Mouse (Mus musculus) CH12.LX (cell line): ENCODE measurements around the gene Tnfaip2. TPM values are rescaled to one million over a fixed set of nuclear protein-coding genes. Genes with fewer than 3 reads are reported as not detected.

ENCODE experiments used
- DNase-seq: peaks from one replicate; pipeline ENCODE4 v3.0.0-alpha.2; 2013; ENCODE audit errors: extremely low read depth
- H3K27ac ChIP-seq: 2 replicates; pipeline ENCODE4 v1.5.1; 2012; ENCODE audit warnings: low read depth, mild to moderate bottlenecking, control low read depth, moderate library complexity; ENCODE audit not compliant: insufficient read depth
- H3K27me3 ChIP-seq: replicated peaks from 2 replicates; pipeline ENCODE3; 2012; ENCODE audit warnings: inconsistent platforms
- H3K36me3 ChIP-seq, 2 experiments: replicated peaks in 1 of 2; 2 replicates each; pipeline versions ENCODE3 to v1.6.1; 2012; ENCODE audit warnings: inconsistent platforms in 1 of 2, low read length in 1 of 2, mild to moderate bottlenecking in 1 of 2, mixed read lengths in 1 of 2, moderate library complexity in 1 of 2; ENCODE audit not compliant: control insufficient read depth in 1 of 2, insufficient read depth in 1 of 2
- H3K4me1 ChIP-seq, 2 experiments: 2 replicates each; pipeline ENCODE4 v1.6.1; 2012; ENCODE audit warnings: inconsistent platforms in 1 of 2, moderate library complexity in 1 of 2; ENCODE audit not compliant: insufficient read depth in 2 of 2, control insufficient read depth in 1 of 2
- H3K4me2 ChIP-seq: 2 replicates; pipeline ENCODE4 v1.6.1; 2012; ENCODE audit warnings: low read depth, mild to moderate bottlenecking, control low read depth; ENCODE audit not compliant: poor library complexity, insufficient read depth, severe bottlenecking
- H3K4me3 ChIP-seq, 3 experiments: fragments of 150-350 bp in 1 of 3; sonication (generic) in 1 of 3; replicated peaks in 1 of 3; 2 replicates each; pipeline versions ENCODE3 to v1.5.1; 2011 to 2012; ENCODE audit warnings: low read depth in 2 of 3, low read length in 2 of 3, mild to moderate bottlenecking in 2 of 3, moderate library complexity in 2 of 3, control low read depth in 1 of 3, improper control_type of control experiment in 1 of 3, inconsistent platforms in 1 of 3, mixed read lengths in 1 of 3; ENCODE audit not compliant: poor library complexity in 1 of 3
- H3K79me2 ChIP-seq: replicated peaks from 2 replicates; pipeline ENCODE4 v1.6.1; 2012; ENCODE audit warnings: mild to moderate bottlenecking, moderate library complexity; ENCODE audit not compliant: control insufficient read depth, poor library complexity, insufficient read depth, severe bottlenecking; ENCODE audit errors: extremely low read depth
- H3K9ac ChIP-seq: 2 replicates; pipeline ENCODE4 v1.6.1; 2012; ENCODE audit warnings: low read depth, mild to moderate bottlenecking, control low read depth, moderate library complexity; ENCODE audit not compliant: insufficient read depth
- H3K9me3 ChIP-seq: replicated peaks from 2 replicates; pipeline ENCODE3; 2012; ENCODE audit warnings: low read length, inconsistent platforms, mixed read lengths
- BHLHE40 ChIP-seq: IDR thresholded peaks from 2 replicates; pipeline ENCODE4 v1.6.1; 2011; ENCODE audit warnings: mild to moderate bottlenecking, low read depth, low read length, improper control_type of control experiment
- CHD1 ChIP-seq: IDR thresholded peaks from 2 replicates; pipeline ENCODE4 v1.6.1; 2012; ENCODE audit warnings: low read depth, low read length, improper control_type of control experiment, inconsistent platforms
- CHD2 ChIP-seq: IDR thresholded peaks from 2 replicates; pipeline ENCODE4 v1.6.1; 2011; ENCODE audit warnings: low read length, improper control_type of control experiment
- E2F4 ChIP-seq: IDR thresholded peaks from 2 replicates; pipeline ENCODE4 v1.6.1; 2011; ENCODE audit warnings: low read depth, low read length, improper control_type of control experiment; ENCODE audit not compliant: insufficient replicate concordance
- ETS1 ChIP-seq: conservative IDR thresholded peaks from 2 replicates; pipeline ENCODE4 v1.6.1; 2012; ENCODE audit warnings: low read depth, mild to moderate bottlenecking, inconsistent platforms, low read length, improper control_type of control experiment, moderate library complexity
- HCFC1 ChIP-seq: IDR thresholded peaks from 2 replicates; pipeline ENCODE4 v1.6.1; 2012; ENCODE audit warnings: low read depth, mild to moderate bottlenecking, inconsistent platforms, low read length, improper control_type of control experiment
- IRF4 ChIP-seq: IDR thresholded peaks from 2 replicates; pipeline ENCODE4 v1.6.1; 2014; ENCODE audit warnings: low read depth, mild to moderate bottlenecking, inconsistent platforms, low read length, improper control_type of control experiment
- JUN ChIP-seq: IDR thresholded peaks from 2 replicates; pipeline ENCODE4 v1.6.1; 2011; ENCODE audit warnings: low read depth, mild to moderate bottlenecking, low read length, improper control_type of control experiment, moderate library complexity; ENCODE audit not compliant: insufficient read depth
- MAX ChIP-seq: IDR thresholded peaks from 2 replicates; pipeline ENCODE4 v1.6.1; 2011; ENCODE audit warnings: low read length, improper control_type of control experiment
- MAZ ChIP-seq: IDR thresholded peaks from 2 replicates; pipeline ENCODE4 v1.6.1; 2012; ENCODE audit warnings: low read depth, mild to moderate bottlenecking, inconsistent platforms, low read length, improper control_type of control experiment, moderate library complexity
- MYC ChIP-seq: IDR thresholded peaks from 2 replicates; pipeline ENCODE4 v1.6.1; 2011; ENCODE audit warnings: low read depth, mild to moderate bottlenecking, improper control_type of control experiment, low read length
- NELFE ChIP-seq: IDR thresholded peaks from 2 replicates; pipeline ENCODE4 v1.6.1; 2011; ENCODE audit warnings: low read depth, low read length, improper control_type of control experiment
- NRF1 ChIP-seq: IDR thresholded peaks from 2 replicates; pipeline ENCODE4 v1.6.1; 2014; ENCODE audit warnings: low read depth, mild to moderate bottlenecking, inconsistent platforms, low read length, improper control_type of control experiment, moderate library complexity
- PAX5 ChIP-seq: IDR thresholded peaks from 2 replicates; pipeline ENCODE4 v1.6.1; 2012; ENCODE audit warnings: low read length, inconsistent platforms, mixed read lengths
- POLR2AphosphoS2 ChIP-seq: IDR thresholded peaks from 2 replicates; pipeline ENCODE4 v1.6.1; 2011; ENCODE audit warnings: low read depth, low read length, improper control_type of control experiment
- SMC3 ChIP-seq: IDR thresholded peaks from 2 replicates; pipeline ENCODE4 v1.6.1; 2011; ENCODE audit warnings: low read depth, low read length, improper control_type of control experiment
- TBP ChIP-seq: conservative IDR thresholded peaks from 2 replicates; pipeline ENCODE4 v1.6.1; 2011; ENCODE audit warnings: low read depth, low read length, improper control_type of control experiment
- TCF12 ChIP-seq: IDR thresholded peaks from 2 replicates; pipeline ENCODE4 v1.6.1; 2014; ENCODE audit warnings: low read depth, mild to moderate bottlenecking, inconsistent platforms, low read length, improper control_type of control experiment
- UBTF ChIP-seq: IDR thresholded peaks from 2 replicates; pipeline ENCODE4 v1.6.1; 2012; ENCODE audit warnings: low read depth, mild to moderate bottlenecking, inconsistent platforms, low read length, improper control_type of control experiment, moderate library complexity
- dilution Hi-C: fragments of 300-500 bp; cut with MboI; formaldehyde crosslinking; loops from 2 replicates; pipeline ENCODE4 v1.14.3; 2020; ENCODE audit warnings: low sequenced_read_pairs; ENCODE audit not compliant: extremely low pct_unique_long_range_greater_than_20kb, extremely low pct_ligation_motif_present
- in situ Hi-C: fragments of 300-500 bp; cut with MboI; formaldehyde crosslinking; loops from 3 replicates; pipeline ENCODE4 v1.14.3; 2019; ENCODE audit warnings: low sequenced_read_pairs, low pct_ligation_motif_present, low pct_unique_long_range_greater_than_20kb, mixed read lengths
- polyA plus RNA-seq: library from polyadenylated mRNA; unstranded; fragments of >175 nt; gene quantifications from 2 replicates; pipeline ENCODE4 v1.2.1, GENCODE M21; 2012; ENCODE audit warnings: low read depth; ENCODE audit not compliant: insufficient read length
- total RNA-seq, 2 experiments: library from RNA; depleted of rRNA; stranded (reverse); fragments of 300-350 nt in 1 of 2; fragments of >200 nt in 1 of 2; gene quantifications; 2 replicates each; pipeline ENCODE4 v1.2.3; 2012 to 2014

The Tnfaip2 gene
- total and polyA plus RNA-seq, 3 experiments, result 0.93 to 2.5 (median 1.4) TPM

- 0 out of 2 replicates have a peak, but pooled peaks have one; percentile 64 for TF ChIP-seq MAZ
- no peak for TF ChIP-seq NRF1
- TF ChIP-seq ETS1, result peak; percentile 75
- peak; percentile 45 for TF ChIP-seq CHD2
- no peak for TF ChIP-seq PAX5
- TF ChIP-seq CHD1, result no peak
- no peak for TF ChIP-seq MYC
- peak; percentile 69; the same call in 1 of the 2 replicates for TF ChIP-seq TCF12
- TF ChIP-seq NELFE, result no peak
- TF ChIP-seq MAX, result no peak
- TF ChIP-seq SMC3, result no peak
- no peak for TF ChIP-seq POLR2AphosphoS2
- TF ChIP-seq JUN, result no peak
- no peak for TF ChIP-seq E2F4
- no peak; the same call in 1 of the 2 replicates for TF ChIP-seq HCFC1
- no peak for TF ChIP-seq UBTF
- TF ChIP-seq, all 38 proteins: peak for 10
Measured at GRCm38 (mm10) chr12:111434745-111435327, 7.4 kb upstream of the Tnfaip2 start (continued).

DNA sequence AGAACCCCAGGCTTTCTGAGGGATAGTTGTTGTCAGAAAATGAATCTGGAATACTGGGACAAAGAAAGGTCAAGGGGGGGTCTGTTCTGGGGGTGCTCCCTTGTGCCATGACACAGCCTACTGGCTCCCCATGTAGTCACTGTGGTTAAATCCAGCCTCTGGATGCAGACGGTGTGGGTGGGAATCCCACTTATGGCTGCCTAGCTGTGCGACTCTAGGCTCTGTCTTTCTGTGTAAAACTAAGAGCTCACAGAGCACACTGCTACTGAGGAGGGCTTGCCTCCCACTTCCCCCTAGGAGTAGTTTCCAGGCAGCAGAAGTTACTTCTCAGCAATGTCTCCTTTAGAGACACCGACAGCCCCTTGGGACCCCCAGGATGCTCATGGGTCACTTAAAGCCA is 6.1 kb upstream of the Tnfaip2 start:
- no peaks in the 10 kb centered on the region for H3K36me3 ChIP-seq
- in situ Hi-C loops (no loop called here), dilution Hi-C loops (no loop called here)
- no peak overlapping the region for H3K27ac ChIP-seq
- no peak overlapping the region for H3K4me3 ChIP-seq
- H3K4me2 ChIP-seq, result no peak overlapping the region
- H3K9ac ChIP-seq, result no peak overlapping the region
- DNase-seq, result peak; percentile 41
- peaks cover 27% of the 10 kb centered on the region for H3K27me3 ChIP-seq
- TF ChIP-seq UBTF (no peak), IRF4 (peak; percentile 39; the same call in 1 of the 2 replicates), TBP (no peak)
- H3K9me3 ChIP-seq, result peaks cover 9% of the 10 kb centered on the region
- peaks cover 33 to 58% of the 10 kb centered on the region in 2 experiments for H3K4me1 ChIP-seq
- no peaks in the 10 kb centered on the region for H3K79me2 ChIP-seq

DNA sequence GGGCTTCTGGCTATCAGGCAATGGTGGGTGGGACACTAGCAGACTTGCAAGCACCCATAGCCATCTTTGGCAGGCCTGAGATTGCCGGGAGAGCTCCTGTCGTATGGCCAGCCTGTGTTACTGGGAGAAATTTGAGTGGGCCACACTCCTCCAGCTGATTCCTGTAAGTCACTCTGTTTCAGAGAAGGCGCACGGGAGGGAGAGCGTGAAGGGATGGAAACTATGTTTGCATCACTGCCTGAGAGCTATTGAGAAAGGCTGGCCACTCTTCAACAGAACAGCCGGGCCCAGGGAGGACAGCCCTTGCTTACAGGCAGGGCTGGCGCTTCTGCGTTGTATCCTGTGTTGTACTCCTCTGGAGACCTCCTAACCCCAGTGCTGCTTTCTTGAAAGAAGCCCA is 5.6 kb upstream of the Tnfaip2 start:
- no peak overlapping the region; the same call in 1 of the 2 replicates for H3K4me2 ChIP-seq
- H3K9me3 ChIP-seq, result peaks cover 9% of the 10 kb centered on the region
- no peaks in the 10 kb centered on the region for H3K36me3 ChIP-seq
- H3K9ac ChIP-seq, result no peak overlapping the region
- TF ChIP-seq BHLHE40, result peak; percentile 75
- TF ChIP-seq NRF1, result no peak
- TF ChIP-seq ETS1, result peak; percentile 62
- peaks cover 33 to 62% of the 10 kb centered on the region in 2 experiments for H3K4me1 ChIP-seq
- dilution Hi-C loops, result no loop called here
- H3K27me3 ChIP-seq, result peaks cover 23% of the 10 kb centered on the region
- H3K79me2 ChIP-seq, result no peaks in the 10 kb centered on the region
- DNase-seq, result no peak
- in situ Hi-C loops, result no loop called here
- no peak overlapping the region for H3K27ac ChIP-seq
- H3K4me3 ChIP-seq, result no peak overlapping the region
